In genomic region chr15:102362648-102363047, GRCm38 (mm10) we compare ENCODE assay signal across 8 mouse cellular contexts. TPM values are rescaled to one million over a fixed set of nuclear protein-coding genes. Genes with fewer than 3 reads are reported as not detected.
DNase-seq lines count a peak whose midpoint lies in the region; ATAC-seq and TF ChIP-seq lines count a peak whose summit lies in the region.
"Had no signal": no experiment of that assay in that cellular context is flagged by ENCODE, and none has a peak within 500 bp of the region (broad histone marks: within the 10 kb centered on the region; RNA-seq: fewer than 3 reads in every experiment).

No protein-coding gene starts in this region.

- peak; percentile 48 for DNase-seq in lung, embryonic 14.5 days
- DNase-seq in lung, adult 2 months: no peak
- DNase-seq in limb, embryonic 14.5 days (ENCODE audit: low spot score): no peak
- DNase-seq in right cerebral cortex, postnatal 10 days (ENCODE audit: low spot score in 2 of 2): no peak
- DNase-seq in spleen, postnatal 10 days (ENCODE audit: low spot score in 2 of 2): no peak
- DNase-seq: left cerebral cortex, postnatal 4 days had no signal

- peaks cover 18% of the 10 kb centered on the region for H3K27me3 ChIP-seq in lung, embryonic 14.5 days (ENCODE audit: insufficient read depth, low read length)
- H3K27me3 ChIP-seq in heart, embryonic 16.5 days (ENCODE audit: control insufficient read depth, insufficient read depth, low read length): peaks cover 37% of the 10 kb centered on the region
- no peaks in the 10 kb centered on the region for H3K27me3 ChIP-seq in limb, embryonic 14.5 days (ENCODE audit: control insufficient read depth, insufficient read depth, low read length)
- peaks cover 53% of the 10 kb centered on the region for H3K27me3 ChIP-seq in neural tube, embryonic 13.5 days

- no peak for TF ChIP-seq POLR2A in lung, adult 2 months (IDR thresholded peaks at IDR 0.05; ENCODE audit: borderline replicate concordance, extremely low read depth, low read depth, low read length)
- TF ChIP-seq POLR2A in limb, embryonic 14.5 days (IDR thresholded peaks at IDR 0.05; ENCODE audit: borderline replicate concordance, extremely low read depth, insufficient read depth, insufficient read length): no peak

- no peak for TF ChIP-seq CTCF in lung, embryonic 14.5 days (IDR thresholded peaks at IDR 0.05; ENCODE audit: low read depth)
- no peak for TF ChIP-seq CTCF in lung, adult 2 months (IDR thresholded peaks at IDR 0.05; ENCODE audit: insufficient read depth, low read length)

- no peaks in the 10 kb centered on the region for H3K9me3 ChIP-seq in lung, embryonic 14.5 days (ENCODE audit: low read depth, low read length)
- H3K9me3 ChIP-seq in heart, embryonic 16.5 days (replicated peaks; ENCODE audit: control insufficient read depth, low read length): no peaks in the 10 kb centered on the region
- no peaks in the 10 kb centered on the region for H3K9me3 ChIP-seq in limb, embryonic 14.5 days (ENCODE audit: control insufficient read depth, low read length)
- H3K9me3 ChIP-seq in neural tube, embryonic 13.5 days: no peaks in the 10 kb centered on the region

- peak overlapping the region; percentile 51 for H3K9ac ChIP-seq in lung, embryonic 14.5 days
- peak overlapping the region; percentile 67 for H3K9ac ChIP-seq in heart, embryonic 16.5 days (ENCODE audit: low read length)
- peak overlapping the region; percentile 38; the same call in 1 of the 2 replicates for H3K9ac ChIP-seq in limb, embryonic 14.5 days (ENCODE audit: low read depth, low read length, severe bottlenecking)
- H3K9ac ChIP-seq in neural tube, embryonic 13.5 days: peak overlapping the region; percentile 54; the same call in 1 of the 2 replicates

- ATAC-seq in lung, embryonic 14.5 days (ENCODE audit: insufficient read depth): peak; percentile 44; the same call in 1 of the 2 replicates
- peak; percentile 30 for ATAC-seq in heart, embryonic 16.5 days (replicated peaks; ENCODE audit: extremely low read depth, insufficient read depth, low FRiP score)
- peak; percentile 62 for ATAC-seq in limb, embryonic 14.5 days (ENCODE audit: low FRiP score, low read depth)
- no peak for ATAC-seq in neural tube, embryonic 13.5 days (ENCODE audit: low read depth)

- H3K27ac ChIP-seq in lung, embryonic 14.5 days (ENCODE audit: low read depth): peak overlapping the region; percentile 68
- H3K27ac ChIP-seq in heart, embryonic 16.5 days (ENCODE audit: low read length): peak overlapping the region; percentile 14; the same call in 1 of the 2 replicates
- H3K27ac ChIP-seq in limb, embryonic 14.5 days (replicated peaks; ENCODE audit: low read depth, low read length): no peak overlapping the region; the same call in 1 of the 2 replicates
- H3K27ac ChIP-seq in neural tube, embryonic 13.5 days (replicated peaks): no peak overlapping the region

- peak overlapping the region; percentile 16; the same call in 1 of the 2 replicates for H3K4me3 ChIP-seq in lung, embryonic 14.5 days (ENCODE audit: low read depth, low read length)
- H3K4me3 ChIP-seq in lung, adult 2 months (replicated peaks; ENCODE audit: extremely low read depth, low read depth, low read length): no peak overlapping the region
- H3K4me3 ChIP-seq in heart, embryonic 16.5 days (ENCODE audit: low read length): peak overlapping the region; percentile 33
- H3K4me3 ChIP-seq in limb, embryonic 14.5 days (replicated peaks; ENCODE audit: low read length): no peak overlapping the region
- no peak overlapping the region for H3K4me3 ChIP-seq in neural tube, embryonic 13.5 days

- H3K36me3 ChIP-seq in lung, embryonic 14.5 days (ENCODE audit: insufficient read depth): no peaks in the 10 kb centered on the region
- no peaks in the 10 kb centered on the region for H3K36me3 ChIP-seq in heart, embryonic 16.5 days (ENCODE audit: control insufficient read depth, insufficient read depth)
- no peaks in the 10 kb centered on the region for H3K36me3 ChIP-seq in limb, embryonic 14.5 days (ENCODE audit: control insufficient read depth, insufficient read depth, low read length)
- no peaks in the 10 kb centered on the region for H3K36me3 ChIP-seq in neural tube, embryonic 13.5 days

- WGBS in lung, embryonic 14.5 days: 4% methylated on average over 14 of the region's 14 CpGs
- WGBS in lung, adult 2 months: 7% methylated on average over 12 of the region's 14 CpGs
- WGBS in heart, embryonic 16.5 days: 8% methylated on average over 13 of the region's 14 CpGs
- 15% methylated on average over 11 of the region's 14 CpGs for WGBS in limb, embryonic 14.5 days
- 20% methylated on average over 13 of the region's 14 CpGs for WGBS in neural tube, embryonic 13.5 days

- H3K4me2 ChIP-seq in lung, embryonic 14.5 days: peak overlapping the region; percentile 55
- peak overlapping the region; percentile 60 for H3K4me2 ChIP-seq in heart, embryonic 16.5 days (ENCODE audit: low read depth, low read length)
- H3K4me2 ChIP-seq in limb, embryonic 14.5 days (replicated peaks; ENCODE audit: low read depth, low read length, severe bottlenecking): peak overlapping the region; percentile 39
- peak overlapping the region; percentile 26; the same call in 1 of the 2 replicates for H3K4me2 ChIP-seq in neural tube, embryonic 13.5 days

- H3K4me1 ChIP-seq in lung, embryonic 14.5 days (ENCODE audit: insufficient read depth): peaks cover 9% of the 10 kb centered on the region
- no peaks in the 10 kb centered on the region for H3K4me1 ChIP-seq in lung, adult 2 months (ENCODE audit: control insufficient read depth, insufficient read depth, low read length)
- peaks cover 21% of the 10 kb centered on the region for H3K4me1 ChIP-seq in heart, embryonic 16.5 days (ENCODE audit: control insufficient read depth, insufficient read depth, low read length)
- peaks cover 26% of the 10 kb centered on the region for H3K4me1 ChIP-seq in limb, embryonic 14.5 days (ENCODE audit: control insufficient read depth, insufficient read depth, low read length)
- H3K4me1 ChIP-seq in neural tube, embryonic 13.5 days (replicated peaks): peaks cover 36% of the 10 kb centered on the region

RNA-seq across cellular contexts. Expression of gene Sp7, which starts 4.3 kb away (rescaled TPM):
- polyA plus RNA-seq in lung, embryonic 14.5 days (2014; fragmentation: Nextera tagmentation; extraction: Ambion mirVana): 0.55 and 0.64 TPM in 2 replicates
- 0.05 TPM in 1 of 2 replicates, not detected in the other for polyA plus RNA-seq in lung, adult 2 months (2012; rRNA removed)
- polyA plus RNA-seq in heart, embryonic 16.5 days (2015; fragmentation: Nextera tagmentation; extraction: Ambion mirVana): 0.11 and 0.20 TPM in 2 replicates
- 22.5 and 32.5 TPM in 2 replicates for polyA plus RNA-seq in limb, embryonic 14.5 days (2012; rRNA removed)
- 7.9 and 11.7 TPM in 2 replicates for polyA plus RNA-seq in limb, embryonic 14.5 days (2014; fragmentation: Nextera tagmentation; extraction: Ambion mirVana)
- polyA plus RNA-seq in neural tube, embryonic 13.5 days (2015; fragmentation: Nextera tagmentation; extraction: Ambion mirVana): 0.47 and 0.69 TPM in 2 replicates

RNA-seq across cellular contexts. Expression of gene Aaas, which starts 12.1 kb away (rescaled TPM):
- 99.1 and 103 TPM in 2 replicates for polyA plus RNA-seq in lung, embryonic 14.5 days (2014; fragmentation: Nextera tagmentation; extraction: Ambion mirVana)
- polyA plus RNA-seq in lung, adult 2 months (2012; rRNA removed): 21.9 and 27.5 TPM in 2 replicates
- polyA plus RNA-seq in heart, embryonic 16.5 days (2015; fragmentation: Nextera tagmentation; extraction: Ambion mirVana): 49.3 and 55.6 TPM in 2 replicates
- polyA plus RNA-seq in limb, embryonic 14.5 days (2012; rRNA removed): 65.5 and 86.5 TPM in 2 replicates
- 54.4 and 59.6 TPM in 2 replicates for polyA plus RNA-seq in limb, embryonic 14.5 days (2014; fragmentation: Nextera tagmentation; extraction: Ambion mirVana)
- 31.3 and 36.8 TPM in 2 replicates for polyA plus RNA-seq in neural tube, embryonic 13.5 days (2015; fragmentation: Nextera tagmentation; extraction: Ambion mirVana)

RNA-seq across cellular contexts. Expression of gene Myg1, which starts 31.1 kb away (rescaled TPM):
- 111 and 113 TPM in 2 replicates for polyA plus RNA-seq in lung, embryonic 14.5 days (2014; fragmentation: Nextera tagmentation; extraction: Ambion mirVana)
- polyA plus RNA-seq in lung, adult 2 months (2012; rRNA removed): 50.2 and 53.8 TPM in 2 replicates
- 56.6 and 67.9 TPM in 2 replicates for polyA plus RNA-seq in heart, embryonic 16.5 days (2015; fragmentation: Nextera tagmentation; extraction: Ambion mirVana)
- 108 and 117 TPM in 2 replicates for polyA plus RNA-seq in limb, embryonic 14.5 days (2012; rRNA removed)
- polyA plus RNA-seq in limb, embryonic 14.5 days (2014; fragmentation: Nextera tagmentation; extraction: Ambion mirVana): 91.1 and 92.1 TPM in 2 replicates
- 74.0 and 82.6 TPM in 2 replicates for polyA plus RNA-seq in neural tube, embryonic 13.5 days (2015; fragmentation: Nextera tagmentation; extraction: Ambion mirVana)

RNA-seq across cellular contexts. Expression of gene Pfdn5, which starts 36.7 kb away (rescaled TPM):
- 477 and 511 TPM in 2 replicates for polyA plus RNA-seq in lung, embryonic 14.5 days (2014; fragmentation: Nextera tagmentation; extraction: Ambion mirVana)
- 66.1 and 121 TPM in 2 replicates for polyA plus RNA-seq in lung, adult 2 months (2012; rRNA removed)
- 274 and 277 TPM in 2 replicates for polyA plus RNA-seq in heart, embryonic 16.5 days (2015; fragmentation: Nextera tagmentation; extraction: Ambion mirVana)
- polyA plus RNA-seq in limb, embryonic 14.5 days (2012; rRNA removed): 177 and 331 TPM in 2 replicates
- polyA plus RNA-seq in limb, embryonic 14.5 days (2014; fragmentation: Nextera tagmentation; extraction: Ambion mirVana): 527 and 545 TPM in 2 replicates
- 438 and 480 TPM in 2 replicates for polyA plus RNA-seq in neural tube, embryonic 13.5 days (2015; fragmentation: Nextera tagmentation; extraction: Ambion mirVana)

RNA-seq across cellular contexts. Expression of gene Sp1, which starts 43.3 kb away (rescaled TPM):
- 15.3 and 16.1 TPM in 2 replicates for polyA plus RNA-seq in lung, embryonic 14.5 days (2014; fragmentation: Nextera tagmentation; extraction: Ambion mirVana)
- 18.5 and 20.0 TPM in 2 replicates for polyA plus RNA-seq in lung, adult 2 months (2012; rRNA removed)
- polyA plus RNA-seq in heart, embryonic 16.5 days (2015; fragmentation: Nextera tagmentation; extraction: Ambion mirVana): 5.0 and 5.5 TPM in 2 replicates
- polyA plus RNA-seq in limb, embryonic 14.5 days (2012; rRNA removed): 35.7 and 41.1 TPM in 2 replicates
- polyA plus RNA-seq in limb, embryonic 14.5 days (2014; fragmentation: Nextera tagmentation; extraction: Ambion mirVana): 17.2 and 17.7 TPM in 2 replicates
- 4.3 and 6.0 TPM in 2 replicates for polyA plus RNA-seq in neural tube, embryonic 13.5 days (2015; fragmentation: Nextera tagmentation; extraction: Ambion mirVana)

Comparison
In these comparisons a context has a peak if more than half of its experiments do, and no peak if none do; other contexts are left out.
1. H3K4me3 ChIP-seq: peak in lung, embryonic 14.5 days (single experiment) and heart, embryonic 16.5 days (single experiment); none in lung, adult 2 months (single experiment), limb, embryonic 14.5 days (single experiment) and neural tube, embryonic 13.5 days (single experiment).
2. H3K27ac ChIP-seq: peak in lung, embryonic 14.5 days (single experiment) and heart, embryonic 16.5 days (single experiment); none in limb, embryonic 14.5 days (single experiment) and neural tube, embryonic 13.5 days (single experiment).
3. Peak in every context shown above with its lines, with median percentiles within 50 percentile points of each other: H3K4me2 ChIP-seq and H3K9ac ChIP-seq.